Mouse (Mus musculus) heart, embryonic 14.5 days (tissue): ENCODE results near the gene Dnmbp. TPM values are rescaled to one million over a fixed set of nuclear protein-coding genes. Genes with fewer than 3 reads are reported as not detected.

ENCODE experiments used
- polyA plus RNA-seq: library from polyadenylated mRNA; unstranded; fragments of >200 nt; fragmentation: Nextera tagmentation; extraction: Ambion mirVana; gene quantifications from 2 replicates; pipeline ENCODE4 v1.2.1, GENCODE M21; 2014

The Dnmbp gene
- polyA plus RNA-seq, 1 experiment from 2014 or later, result 9.8 TPM

Other genes starting within 250 kb of the Dnmbp start
- 9.2 and 9.4 TPM in 2 replicates for gene Cutc, start 187.2 kb downstream of the Dnmbp start, polyA plus RNA-seq
- gene Cox15, start 187.2 kb downstream of the Dnmbp start, polyA plus RNA-seq, result 10.0 and 11.3 TPM in 2 replicates
- 0.03 TPM in 2 replicates for gene Abcc2, start 158.0 kb downstream of the Dnmbp start, polyA plus RNA-seq
- gene Cpn1, start 46.4 kb upstream of the Dnmbp start, polyA plus RNA-seq, result 0.46 and 0.91 TPM in 2 replicates
- not detected in 2 replicates for gene Cyp2c23, start 89.0 kb upstream of the Dnmbp start, polyA plus RNA-seq
- gene Erlin1, start 129.6 kb upstream of the Dnmbp start, polyA plus RNA-seq, result 12.2 and 13.9 TPM in 2 replicates
- 32.2 and 33.9 TPM in 2 replicates for gene Chuk, start 167.3 kb upstream of the Dnmbp start, polyA plus RNA-seq
- 15.1 and 15.2 TPM in 2 replicates for gene Cwf19l1, start 195.7 kb upstream of the Dnmbp start, polyA plus RNA-seq
- 60.0 and 66.1 TPM in 2 replicates for gene Bloc1s2, start 206.3 kb upstream of the Dnmbp start, polyA plus RNA-seq